Mouse (Mus musculus) monocyte, adult 5-6 weeks (primary cell): ENCODE measurements around the gene Ndufa8. TPM values are rescaled to one million over a fixed set of nuclear protein-coding genes. Genes with fewer than 3 reads are reported as not detected.

ENCODE experiments used
- ATAC-seq: fragments of 153-309, 156-312 bp; replicated peaks from 2 replicates; pipeline ENCODE4 v1.8.0; 2017; ENCODE audit warnings: mild to moderate bottlenecking; ENCODE audit not compliant: low TSS enrichment, insufficient number of reproducible peaks, severe bottlenecking, poor library complexity, low FRiP score
- total RNA-seq: library from RNA; stranded (forward); fragments of 200-1000, 200-491, 200-594 nt; gene quantifications from 3 replicates; pipeline ENCODE4 v1.2.3, GENCODE M21; 2017

Gene Ndufa8
- total RNA-seq, 1 experiment from 2014 or later, result 26.1 TPM

- ATAC-seq, result no peak
These were observed 50.8 kb downstream of the Ndufa8 start for GRCm38 (mm10) chr2:35998416-35998815.

DNA sequence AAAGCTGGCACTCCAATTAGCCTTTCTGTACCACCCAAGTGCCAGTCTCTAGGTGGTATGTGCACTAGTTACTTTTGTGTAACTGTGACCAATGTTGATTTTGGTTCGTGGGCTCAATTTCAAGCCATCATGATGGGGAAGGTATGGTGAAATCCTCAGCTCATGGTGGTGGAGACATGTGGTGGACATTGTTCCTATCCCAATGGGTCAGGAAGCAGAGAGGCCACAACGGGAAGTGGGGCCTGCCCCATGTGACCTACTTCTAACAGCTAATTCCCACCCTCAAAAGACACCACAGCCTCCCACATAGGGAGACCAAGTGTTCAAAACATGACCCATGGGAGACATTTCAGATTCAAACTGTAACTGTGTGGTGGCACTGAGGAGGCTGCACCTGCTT lies 52.5 kb downstream of the Ndufa8 start:
- no peak for ATAC-seq

- ATAC-seq, result peak; percentile 67; the same call in 1 of the 2 replicates
These were observed 54.9 kb downstream of the Ndufa8 start for GRCm38 (mm10) chr2:35994303-35994702.

DNA sequence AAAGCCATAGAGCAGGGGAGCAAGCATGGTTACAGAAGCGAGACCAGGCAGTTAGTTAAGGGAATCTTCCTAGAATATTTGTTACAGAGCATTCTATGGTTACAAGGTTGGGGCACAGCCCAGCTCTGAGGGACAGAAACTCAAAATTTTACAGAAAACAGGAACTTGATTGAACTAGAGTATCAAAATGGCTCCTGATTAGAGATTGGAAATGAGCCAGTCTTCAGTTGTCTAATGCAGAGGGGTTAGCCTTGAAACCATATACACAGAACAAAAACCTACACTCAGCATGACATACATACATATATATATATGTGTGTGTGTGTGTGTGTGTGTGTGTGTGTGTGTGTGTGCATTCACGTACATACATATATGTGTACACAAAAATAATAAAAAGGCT lies 55.7 kb downstream of the Ndufa8 start:
- ATAC-seq, result no peak

- no peak for ATAC-seq
These were observed 56.9 kb downstream of the Ndufa8 start for GRCm38 (mm10) chr2:35992259-35992658.

Other genes starting within 250 kb of the Ndufa8 start
- gene Ttll11, start 69.5 kb downstream of the Ndufa8 start, total RNA-seq, result 1.6 TPM in 1 of 3 replicates, not detected in the others
- gene Morn5, start 52 bp upstream of the Ndufa8 start, total RNA-seq, result not detected in 3 replicates
- gene Lhx6, start 56.0 kb upstream of the Ndufa8 start, total RNA-seq, result not detected in 3 replicates
- gene Mrrf, start 87.0 kb upstream of the Ndufa8 start, total RNA-seq, result 10.9 to 28.0 TPM (median 13.3 TPM) in 3 replicates
- gene Rbm18, start 87.4 kb upstream of the Ndufa8 start, total RNA-seq, result 28.6 to 44.3 TPM (median 34.6 TPM) in 3 replicates
- gene Ptgs1, start 181.0 kb upstream of the Ndufa8 start, total RNA-seq, result 1.8 to 7.6 TPM (median 4.1 TPM) in 3 replicates